Mouse (Mus musculus) CH12.LX (cell line): ENCODE measurements around the gene Hdac9.

Experiments used
- BHLHE40 ChIP-seq: IDR thresholded peaks from 2 replicates; pipeline ENCODE4 v1.6.1; 2011; ENCODE audit warnings: mild to moderate bottlenecking, low read depth, low read length, improper control_type of control experiment
- CTCF ChIP-seq, 2 experiments: IDR thresholded peaks in 1 of 2; conservative IDR thresholded peaks in 1 of 2; 2 replicates each; pipeline ENCODE4 v1.5.1; 2011 to 2012; ENCODE audit warnings: low read depth in 2 of 2, low read length in 2 of 2, improper control_type of control experiment in 1 of 2, inconsistent platforms in 1 of 2, mild to moderate bottlenecking in 1 of 2, moderate library complexity in 1 of 2
- GABPA ChIP-seq: IDR thresholded peaks from 2 replicates; pipeline ENCODE4 v1.6.1; 2012; ENCODE audit warnings: low read depth, low read length, improper control_type of control experiment, inconsistent platforms; ENCODE audit not compliant: insufficient replicate concordance
- HCFC1 ChIP-seq: IDR thresholded peaks from 2 replicates; pipeline ENCODE4 v1.6.1; 2012; ENCODE audit warnings: low read depth, mild to moderate bottlenecking, inconsistent platforms, low read length, improper control_type of control experiment
- USF1 ChIP-seq: IDR thresholded peaks from 2 replicates; pipeline ENCODE4 v1.6.1; 2014; ENCODE audit warnings: low read depth, mild to moderate bottlenecking, inconsistent platforms, low read length, improper control_type of control experiment

DNA sequence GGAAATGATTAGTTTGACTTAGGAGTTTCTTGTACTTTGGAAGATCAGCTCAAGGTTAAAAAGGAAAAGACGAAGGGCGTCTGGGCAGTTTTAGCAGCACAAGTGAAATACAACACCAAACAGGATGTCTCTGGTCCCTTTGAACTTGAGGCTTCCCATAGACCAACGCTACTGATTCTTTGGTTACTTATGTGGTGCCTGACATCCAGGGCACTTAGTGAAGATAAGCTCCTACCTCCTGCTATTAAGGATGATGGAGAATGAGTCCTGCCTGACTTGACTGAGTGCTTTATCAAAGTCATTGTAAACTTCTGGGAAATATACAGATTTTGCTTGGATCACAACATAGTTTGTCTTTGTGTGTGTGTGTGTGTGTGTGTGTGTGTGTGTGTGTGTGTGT, 765.6 kb downstream of the Hdac9 start:
- TF ChIP-seq GABPA (no peak), CTCF (conservative IDR thresholded peaks at IDR 0.05 in 1 of 2, IDR thresholded peaks at IDR 0.05 in 1 of 2; ENCODE audit: low read depth in 2 of 2, low read length in 2 of 2) (no peak), USF1 (no peak), BHLHE40 (no peak), HCFC1 (no peak)
